Mouse (Mus musculus) limb, embryonic 15.5 days (tissue): ENCODE results near the gene Neu1. TPM values are rescaled to one million over a fixed set of nuclear protein-coding genes. Genes with fewer than 3 reads are reported as not detected.
"Not testable (repeated sequence)": the region's sequence is repeated elsewhere in the genome, so short reads cannot be mapped to it uniquely, and the experiment has no call there.

Experiments
- ATAC-seq: fragments of 200-750 bp; cut with Nextera tagmentation; 2 replicates; pipeline ENCODE4 v1.8.0; 2017; ENCODE audit warnings: low read depth, moderate TSS enrichment; ENCODE audit not compliant: insufficient number of reproducible peaks, low FRiP score, low TSS enrichment
- H3K27ac ChIP-seq: fragments of 300-500 bp; sonication (generic); 2 replicates; pipeline ENCODE4 v1.5.1; 2015; ENCODE audit warnings: moderate library complexity, mild to moderate bottlenecking, inconsistent platforms
- H3K27me3 ChIP-seq: fragments of 300-500 bp; sonication (generic); 2 replicates; pipeline ENCODE4 v1.6.1; 2015; ENCODE audit warnings: inconsistent platforms
- H3K36me3 ChIP-seq: fragments of 300-500 bp; sonication (generic); 2 replicates; pipeline ENCODE4 v1.6.1; 2015; ENCODE audit warnings: inconsistent platforms
- H3K4me1 ChIP-seq: fragments of 300-500 bp; sonication (generic); 2 replicates; pipeline ENCODE4 v1.6.1; 2015; ENCODE audit warnings: inconsistent platforms
- H3K4me2 ChIP-seq: fragments of 300-500 bp; sonication (generic); 2 replicates; pipeline ENCODE4 v1.6.1; 2015; ENCODE audit warnings: mild to moderate bottlenecking, inconsistent platforms
- H3K4me3 ChIP-seq: fragments of 300-500 bp; sonication (generic); 2 replicates; pipeline ENCODE4 v1.5.1; 2015; ENCODE audit warnings: mild to moderate bottlenecking, inconsistent platforms
- H3K9ac ChIP-seq: fragments of 300-500 bp; sonication (generic); 2 replicates; pipeline ENCODE4 v1.6.1; 2015; ENCODE audit warnings: inconsistent platforms
- H3K9me3 ChIP-seq: fragments of 300-500 bp; sonication (generic); 2 replicates; pipeline ENCODE4 v1.6.1; 2016; ENCODE audit warnings: inconsistent platforms
- WGBS: fragments of 180-500 bp; shearing (Covaris S2); methylation state at CpG from one replicate; pipeline ENCODE4 v1.1.7; 2015; 5-methylcytosine and 5-hydroxymethylcytosine counted together
- polyA plus RNA-seq: library from polyadenylated mRNA; unstranded; fragments of >200 nt; fragmentation: Nextera tagmentation; extraction: Ambion mirVana; gene quantifications from 2 replicates; pipeline ENCODE4 v1.2.1, GENCODE M21; 2015

Neu1 gene
- polyA plus RNA-seq, 1 experiment from 2014 or later: 20.1 TPM

DNA sequence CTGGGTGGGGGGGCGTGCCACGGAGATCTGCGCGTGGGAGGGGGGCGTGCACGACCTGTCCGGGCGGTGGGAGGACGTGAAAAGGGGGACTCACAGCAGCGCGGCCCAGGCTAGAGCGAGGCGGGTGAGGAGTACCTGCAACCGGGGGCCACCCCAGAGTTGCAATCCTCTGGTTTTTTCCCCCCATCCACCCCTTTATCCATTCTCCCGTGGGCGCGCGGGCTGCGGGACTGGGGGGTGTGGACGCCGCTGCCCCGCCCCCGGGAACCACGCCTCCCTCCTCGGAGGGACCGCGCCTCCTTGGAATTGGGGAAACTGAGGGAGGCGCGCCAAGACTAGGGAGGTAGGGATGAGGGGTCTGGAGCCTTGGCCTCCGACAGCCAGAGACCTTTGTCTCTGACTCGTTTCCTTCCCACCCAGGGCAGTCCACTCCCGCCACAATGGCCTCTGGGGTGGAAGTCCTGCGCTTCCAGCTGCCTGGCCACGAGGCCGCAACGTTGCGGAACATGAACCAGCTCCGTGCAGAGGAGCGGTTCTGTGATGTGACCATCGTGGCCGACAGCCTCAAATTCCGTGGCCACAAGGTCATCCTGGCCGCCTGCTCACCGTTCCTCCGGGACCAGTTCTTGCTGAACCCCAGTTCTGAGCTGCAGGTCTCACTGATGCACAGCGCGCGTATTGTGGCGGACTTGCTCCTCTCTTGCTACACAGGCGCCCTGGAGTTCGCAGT lies 36.1 kb upstream of the Neu1 start:
- no peaks in the 10 kb centered on the region for H3K27me3 ChIP-seq
- H3K9ac ChIP-seq: peak overlapping the region; percentile 69
- WGBS: 7% methylated on average over 50 of the region's 51 CpGs
- H3K27ac ChIP-seq: peak overlapping the region; percentile 93
- ATAC-seq: 0 out of 2 replicates have a peak, but pooled peaks have one; percentile 3
- H3K4me3 ChIP-seq: peak overlapping the region; percentile 74
- no peaks in the 10 kb centered on the region for H3K9me3 ChIP-seq
- H3K36me3 ChIP-seq: peaks cover 8% of the 10 kb centered on the region; the same call in 1 of the 2 replicates
- H3K4me1 ChIP-seq: peaks cover 37% of the 10 kb centered on the region
- H3K4me2 ChIP-seq: peak overlapping the region; percentile 84

DNA sequence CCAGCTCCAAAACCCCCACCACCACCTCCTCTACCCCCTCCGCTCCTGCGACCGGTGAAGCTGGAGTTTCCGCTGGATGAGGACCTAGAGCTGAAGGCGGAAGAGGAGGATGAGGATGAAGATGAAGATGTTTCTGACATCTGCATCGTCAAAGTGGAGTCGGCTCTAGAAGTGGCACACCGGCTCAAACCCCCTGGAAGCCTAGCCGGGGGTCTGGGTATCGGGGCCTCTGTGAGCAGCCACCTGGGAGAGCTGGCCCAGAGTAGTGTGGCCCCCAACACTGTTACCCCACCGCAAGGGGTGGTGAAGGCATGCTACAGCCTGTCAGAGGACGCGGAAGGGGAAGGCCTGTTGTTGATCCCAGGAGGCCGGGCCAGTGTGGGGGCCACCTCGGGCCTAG lies 35.3 kb upstream of the Neu1 start:
- H3K9ac ChIP-seq: no peak overlapping the region
- 89% methylated on average over 15 of the region's 15 CpGs for WGBS
- no peaks in the 10 kb centered on the region for H3K27me3 ChIP-seq
- peak overlapping the region; percentile 93 for H3K27ac ChIP-seq
- H3K4me3 ChIP-seq: peak overlapping the region; percentile 74
- H3K36me3 ChIP-seq: peaks cover 8% of the 10 kb centered on the region; the same call in 1 of the 2 replicates
- H3K4me1 ChIP-seq: peaks cover 43% of the 10 kb centered on the region
- H3K9me3 ChIP-seq: no peaks in the 10 kb centered on the region
- no peak for ATAC-seq
- peak overlapping the region; percentile 84 for H3K4me2 ChIP-seq

DNA sequence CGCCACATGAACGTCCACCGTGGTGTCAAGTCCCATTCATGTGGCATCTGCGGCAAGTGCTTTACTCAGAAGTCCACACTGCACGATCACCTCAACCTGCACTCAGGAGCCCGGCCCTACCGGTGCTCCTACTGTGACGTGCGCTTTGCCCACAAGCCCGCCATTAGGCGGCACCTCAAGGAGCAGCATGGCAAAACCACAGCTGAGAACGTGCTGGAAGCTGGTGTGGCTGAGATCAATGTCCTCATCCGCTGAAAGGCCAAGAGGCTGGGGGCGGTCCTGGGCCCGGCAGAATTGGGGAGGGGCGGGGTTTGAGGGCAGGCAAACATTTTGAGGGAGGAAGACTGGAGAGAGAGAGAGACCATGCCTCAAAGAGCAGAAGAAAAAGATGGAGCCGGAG lies 34.7 kb upstream of the Neu1 start:
- Histone ChIP-seq H3K9ac (no peak overlapping the region), H3K4me3 (no peak overlapping the region), H3K27me3 (no peaks in the 10 kb centered on the region), H3K4me1 (peaks cover 43% of the 10 kb centered on the region), H3K9me3 (no peaks in the 10 kb centered on the region), H3K4me2 (0 out of 2 replicates have a peak overlapping the region, but pooled peaks have one; percentile 3), H3K27ac (no peak overlapping the region), H3K36me3 (peaks cover 11% of the 10 kb centered on the region; the same call in 1 of the 2 replicates)
- no peak for ATAC-seq
- WGBS: 87% methylated on average over 17 of the region's 17 CpGs

DNA sequence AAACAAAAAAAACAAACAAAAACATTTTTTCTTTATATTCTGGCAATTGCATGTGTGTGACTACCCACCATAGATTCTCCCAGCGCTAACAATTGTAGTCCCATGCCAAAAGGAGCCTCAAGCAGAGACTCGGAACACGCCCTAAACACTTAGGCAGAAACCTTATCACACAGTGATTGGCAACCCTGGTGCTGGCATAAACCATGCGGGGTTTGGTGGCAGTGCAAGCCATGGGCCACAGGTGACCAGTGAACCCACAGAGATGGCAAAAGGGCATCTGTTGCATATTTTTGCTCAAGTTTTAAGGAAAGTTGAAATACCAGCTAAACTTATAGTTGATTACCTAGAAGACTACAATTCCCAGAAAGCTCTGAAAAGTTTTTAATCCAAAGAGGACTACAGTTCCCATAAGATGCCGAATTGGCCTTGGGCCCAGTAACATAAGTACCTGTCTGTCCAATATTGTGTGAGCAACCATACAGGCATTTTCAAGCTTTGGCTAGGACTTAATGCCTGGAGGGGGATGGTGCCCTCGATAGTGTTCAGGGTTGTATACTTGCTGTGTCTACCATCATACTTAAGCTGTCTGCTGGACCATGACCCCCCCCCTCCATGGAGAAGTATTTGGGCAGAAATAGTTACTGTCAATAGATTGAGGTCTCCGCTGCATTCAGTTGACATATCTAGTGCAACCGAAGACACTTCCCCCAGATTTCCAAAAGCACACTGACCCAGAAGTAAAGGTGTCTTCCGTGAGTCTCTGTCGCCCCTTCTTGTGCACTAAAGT lies 33.5 kb upstream of the Neu1 start:
- no peaks in the 10 kb centered on the region for H3K27me3 ChIP-seq
- H3K4me1 ChIP-seq: peaks cover 43% of the 10 kb centered on the region
- H3K36me3 ChIP-seq: peaks cover 19% of the 10 kb centered on the region
- H3K9me3 ChIP-seq: no peaks in the 10 kb centered on the region
- peak overlapping the region; percentile 94 for H3K9ac ChIP-seq
- peak overlapping the region; percentile 98 for H3K27ac ChIP-seq
- H3K4me3 ChIP-seq: peak overlapping the region; percentile 84
- ATAC-seq: no peak
- H3K4me2 ChIP-seq: peak overlapping the region; percentile 61
- WGBS: 16% methylated on average over 10 of the region's 10 CpGs

DNA sequence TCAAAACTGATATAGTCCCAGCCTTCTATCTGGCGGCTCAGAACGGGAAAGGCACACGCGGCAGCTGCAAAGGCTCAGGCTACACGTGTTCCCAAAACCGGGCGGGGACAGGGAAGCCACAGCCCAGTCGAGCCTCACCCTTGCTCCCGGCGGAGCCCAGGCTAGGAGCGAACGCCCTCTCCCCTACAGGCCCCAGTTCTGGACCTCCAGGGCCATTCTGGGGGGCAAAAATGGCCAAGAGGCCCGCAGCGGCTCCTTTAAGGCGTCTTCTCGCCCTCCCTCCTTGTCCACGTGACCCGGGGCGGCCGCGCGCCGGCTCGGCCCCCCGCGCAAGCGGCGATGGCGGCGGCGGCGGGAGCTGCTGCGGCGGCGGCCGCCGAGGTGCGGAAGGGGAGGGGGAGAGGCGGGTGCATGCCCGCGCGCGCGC lies 32.9 kb upstream of the Neu1 start, which contains the start of the genes C2 and Ehmt2:
Gene C2, minus strand, starts transcription at position 106 of the 427 bp plus-strand sequence.
Gene Ehmt2, plus strand, starts transcription at position 310 of the 427 bp plus-strand sequence.
- H3K36me3 ChIP-seq: peaks cover 25% of the 10 kb centered on the region
- peak within 1 kb of the TSS; percentile 98 for H3K27ac ChIP-seq
- peaks cover 43% of the 10 kb centered on the region for H3K4me1 ChIP-seq
- H3K9ac ChIP-seq: peak within 1 kb of the TSS; percentile 94
- H3K27me3 ChIP-seq: no peaks in the 10 kb centered on the region
- H3K4me2 ChIP-seq: peak within 1 kb of the TSS; percentile 61
- no peaks in the 10 kb centered on the region for H3K9me3 ChIP-seq
- under 1% methylated on average over 38 of the region's 44 CpGs for WGBS
- peak within 1 kb of the TSS; percentile 84 for H3K4me3 ChIP-seq
- peak; percentile 22; the same call in 1 of the 2 replicates for ATAC-seq

DNA sequence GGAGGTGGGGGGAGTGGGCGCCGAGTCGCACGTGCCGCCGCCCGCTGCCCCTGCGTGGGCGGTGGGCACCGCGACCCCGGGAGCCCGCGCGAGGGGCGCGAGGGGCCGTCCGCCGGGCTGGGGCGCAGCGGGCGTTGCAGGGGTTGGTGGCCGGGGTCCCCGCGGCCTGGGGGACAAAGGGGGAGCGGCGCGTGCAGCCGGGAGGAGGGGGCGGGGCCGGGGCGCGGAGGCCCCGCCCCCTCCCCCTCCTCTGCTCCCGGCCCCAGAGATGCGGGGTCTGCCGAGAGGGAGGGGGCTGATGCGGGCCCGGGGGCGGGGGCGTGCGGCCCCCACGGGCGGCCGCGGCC lies 32.4 kb upstream of the Neu1 start:
- 0% methylated on average over 18 of the region's 47 CpGs for WGBS

DNA sequence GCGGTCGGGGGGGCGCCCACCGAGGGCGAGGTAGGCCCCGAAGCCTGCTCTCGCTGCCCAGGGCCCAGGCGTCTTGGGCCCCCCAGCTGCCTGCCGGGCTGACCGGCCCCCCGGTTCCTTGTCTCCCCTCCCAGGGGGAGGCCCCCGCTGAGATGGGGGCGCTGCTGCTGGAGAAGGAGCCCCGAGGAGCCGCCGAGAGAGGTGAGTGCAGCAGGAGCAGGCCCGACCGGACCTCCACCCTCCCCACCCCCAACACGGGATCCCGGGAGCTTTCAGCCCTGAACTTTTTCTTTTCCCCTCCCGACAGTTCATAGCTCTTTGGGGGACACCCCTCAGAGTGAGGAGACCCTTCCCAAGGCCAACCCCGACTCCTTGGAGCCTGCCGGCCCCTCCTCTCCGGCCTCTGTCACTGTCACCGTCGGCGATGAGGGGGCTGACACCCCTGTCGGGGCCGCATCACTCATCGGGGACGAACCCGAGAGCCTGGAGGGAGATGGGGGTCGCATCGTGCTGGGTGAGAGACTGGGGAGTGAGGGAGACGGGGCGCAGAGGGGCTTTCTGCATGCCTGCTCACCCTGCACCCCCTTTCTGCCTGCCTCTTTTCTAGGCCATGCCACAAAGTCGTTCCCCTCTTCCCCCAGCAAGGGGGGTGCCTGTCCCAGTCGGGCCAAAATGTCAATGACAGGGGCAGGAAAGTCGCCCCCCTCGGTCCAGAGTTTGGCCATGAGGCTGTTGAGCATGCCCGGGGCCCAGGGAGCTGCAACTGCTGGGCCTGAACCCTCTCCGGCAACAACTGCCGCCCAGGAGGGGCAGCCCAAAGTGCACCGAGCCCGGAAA lies 31.8 kb upstream of the Neu1 start:
- peak overlapping the region; percentile 84 for H3K4me3 ChIP-seq
- ATAC-seq: no peak
- H3K27ac ChIP-seq: peak overlapping the region; percentile 98
- under 1% methylated on average over 42 of the region's 45 CpGs for WGBS
- H3K9ac ChIP-seq: peak overlapping the region; percentile 94
- peaks cover 36% of the 10 kb centered on the region for H3K36me3 ChIP-seq
- H3K4me2 ChIP-seq: peak overlapping the region; percentile 61
- H3K9me3 ChIP-seq: no peaks in the 10 kb centered on the region
- H3K4me1 ChIP-seq: peaks cover 37% of the 10 kb centered on the region
- H3K27me3 ChIP-seq: no peaks in the 10 kb centered on the region

More for the DNA sequence above, 32.4 kb upstream of the Neu1 start:
- Histone ChIP-seq H3K9ac (peak overlapping the region; percentile 94), H3K4me2 (peak overlapping the region; percentile 61), H3K27ac (peak overlapping the region; percentile 98), H3K27me3 (no peaks in the 10 kb centered on the region), H3K36me3 (peaks cover 30% of the 10 kb centered on the region), H3K4me3 (peak overlapping the region; percentile 84), H3K4me1 (peaks cover 41% of the 10 kb centered on the region), H3K9me3 (no peaks in the 10 kb centered on the region)
- no peak for ATAC-seq

DNA sequence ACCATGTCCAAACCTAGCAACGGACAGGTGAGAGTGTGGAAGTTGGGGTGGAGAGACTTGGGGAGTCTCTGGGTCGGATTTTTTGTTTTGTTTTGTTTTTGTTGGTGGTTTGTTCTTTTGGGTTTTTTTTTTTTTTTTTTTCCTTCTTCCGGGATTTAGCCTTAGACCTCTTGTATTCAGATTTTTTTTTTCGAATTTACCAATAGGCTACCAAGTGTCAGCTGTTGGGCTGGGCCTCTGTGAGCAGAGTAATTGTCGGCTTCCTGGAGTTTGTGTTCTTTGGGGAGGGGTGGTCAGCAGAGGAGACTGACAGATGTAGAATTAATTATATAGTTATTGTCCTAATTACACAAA lies 31.2 kb upstream of the Neu1 start:
- ATAC-seq: no peak
- WGBS: 1% methylated on average over 5 of the region's 5 CpGs
- H3K36me3 ChIP-seq: peaks cover 42% of the 10 kb centered on the region

DNA sequence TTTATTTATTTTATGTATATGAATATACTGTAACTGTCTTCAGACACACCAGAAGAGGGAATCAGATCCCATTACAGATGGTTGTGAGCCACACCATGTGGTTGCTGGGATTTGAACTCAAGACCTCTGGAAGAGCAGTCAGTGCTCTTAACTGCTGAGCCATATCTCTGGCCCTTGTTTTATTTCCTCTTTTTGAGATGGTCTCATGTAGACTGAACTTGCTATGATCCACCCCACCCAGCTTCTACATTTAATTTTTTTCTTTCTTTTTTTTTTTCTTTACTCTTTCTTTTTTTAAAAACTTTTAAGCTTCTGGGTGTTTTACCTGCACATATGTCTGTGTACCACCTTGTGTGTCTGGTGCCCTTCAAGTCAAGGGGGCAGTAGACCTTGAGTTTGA lies 30.2 kb upstream of the Neu1 start:
- not testable (repeated sequence) for H3K27ac ChIP-seq, H3K27me3 ChIP-seq, ATAC-seq, H3K4me2 ChIP-seq, H3K4me3 ChIP-seq, H3K9me3 ChIP-seq, H3K9ac ChIP-seq
- Histone ChIP-seq H3K36me3 (peaks cover 51% of the 10 kb centered on the region), H3K4me1 (peaks cover 27% of the 10 kb centered on the region)

More for the DNA sequence above, 31.2 kb upstream of the Neu1 start:
- H3K9ac ChIP-seq: peak overlapping the region; percentile 94
- H3K27ac ChIP-seq: peak overlapping the region; percentile 98
- H3K27me3 ChIP-seq: no peaks in the 10 kb centered on the region
- no peaks in the 10 kb centered on the region for H3K9me3 ChIP-seq
- H3K4me3 ChIP-seq: peak overlapping the region; percentile 84
- H3K4me1 ChIP-seq: peaks cover 36% of the 10 kb centered on the region
- H3K4me2 ChIP-seq: peak overlapping the region; percentile 61

DNA sequence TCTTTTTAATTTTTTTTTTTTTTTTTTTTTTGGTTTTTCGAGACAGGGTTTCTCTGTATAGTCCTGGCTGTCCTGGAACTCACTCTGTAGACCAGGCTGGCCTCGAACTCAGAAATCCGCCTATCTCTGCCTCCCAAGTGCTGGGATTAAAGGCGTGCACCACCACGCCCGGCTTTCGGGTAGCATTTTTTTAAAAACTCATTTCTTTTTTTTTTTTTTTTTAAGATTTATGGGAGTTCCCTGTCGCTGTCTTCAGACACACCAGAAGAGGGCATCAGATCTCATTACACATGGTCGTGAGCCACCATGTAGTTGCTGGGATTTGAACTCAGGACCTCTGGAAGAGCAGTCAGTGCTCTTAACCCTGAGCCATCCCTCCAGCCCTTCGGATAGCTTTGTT lies 29.1 kb upstream of the Neu1 start:
- WGBS: 82% methylated on average over 9 of the region's 10 CpGs
- not testable (repeated sequence) for ATAC-seq, H3K4me3 ChIP-seq, H3K27ac ChIP-seq, H3K9me3 ChIP-seq, H3K4me2 ChIP-seq, H3K27me3 ChIP-seq, H3K9ac ChIP-seq
- H3K4me1 ChIP-seq: peaks cover 18% of the 10 kb centered on the region
- H3K36me3 ChIP-seq: peaks cover 55% of the 10 kb centered on the region

DNA sequence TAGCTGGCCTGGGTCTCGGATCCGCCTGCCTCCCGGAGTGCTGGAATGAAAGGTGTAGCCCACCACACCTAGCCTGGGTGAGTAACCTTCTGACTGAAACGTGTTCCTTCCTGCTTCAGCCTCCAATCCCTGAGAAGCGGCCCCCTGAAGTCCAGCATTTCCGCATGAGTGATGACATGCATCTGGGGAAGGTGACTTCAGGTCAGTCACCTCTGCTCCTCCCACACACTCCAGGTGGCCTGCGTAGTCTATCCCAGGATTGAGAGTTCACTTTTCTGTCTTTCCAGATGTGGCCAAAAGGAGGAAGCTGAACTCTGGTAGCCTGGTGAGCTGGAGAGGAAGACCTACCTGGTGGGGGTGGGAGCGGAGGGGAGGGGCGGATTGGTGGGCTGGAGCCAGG lies 28.2 kb upstream of the Neu1 start:
- Histone ChIP-seq H3K27me3 (no peaks in the 10 kb centered on the region), H3K9ac (no peak overlapping the region), H3K36me3 (peaks cover 64% of the 10 kb centered on the region), H3K9me3 (no peaks in the 10 kb centered on the region), H3K4me1 (peaks cover 10% of the 10 kb centered on the region), H3K27ac (no peak overlapping the region), H3K4me3 (no peak overlapping the region), H3K4me2 (no peak overlapping the region)
- WGBS: 91% methylated on average over 9 of the region's 9 CpGs
- no peak for ATAC-seq
